Mouse (Mus musculus) layer of hippocampus, postnatal 25 days (tissue): ENCODE measurements around the gene Nipsnap3a. TPM values are rescaled to one million over a fixed set of nuclear protein-coding genes. Genes with fewer than 3 reads are reported as not detected.

Source experiments
- DNase-seq, 2 experiments: peaks; one replicate each; pipeline ENCODE4 v3.0.0; 2022; ENCODE audit warnings: mixed read lengths in 2 of 2, low spot score in 1 of 2; ENCODE audit errors: extremely low spot score in 1 of 2
- total RNA-seq, 2 experiments: library from RNA; stranded (reverse); gene quantifications; 2 replicates each; pipeline ENCODE4 v1.2.3; 2021

Gene Nipsnap3a
- not detected for total RNA-seq

DNA sequence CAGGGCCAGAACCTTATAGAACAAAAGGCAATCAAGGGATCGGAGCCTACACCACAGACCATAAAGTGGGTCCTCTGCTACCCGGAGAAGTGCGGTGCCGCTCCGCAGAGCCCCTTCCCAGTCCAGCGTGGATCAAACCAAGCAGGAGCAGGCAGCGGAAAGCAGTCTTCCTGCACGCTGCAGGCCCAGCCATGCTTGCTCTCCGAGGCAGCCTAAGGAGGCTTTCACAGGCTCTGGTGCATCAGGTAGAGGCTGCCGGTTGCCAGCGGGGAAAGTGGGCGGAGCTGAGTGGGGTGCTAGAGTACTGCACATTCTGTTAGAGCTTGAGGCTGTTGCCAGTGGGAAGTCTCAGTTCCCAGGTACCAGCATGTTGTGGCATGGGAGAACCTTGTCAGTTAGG lies at the start of gene Nipsnap3a:
Nipsnap3a (plus strand) TSS at position 25 of the 400 bp plus-strand sequence.
- DNase-seq: no peak

GRCm38 (mm10) chr4:52946665-52947064 lies 42.4 kb upstream of the Nipsnap3a start:
- DNase-seq: no peak

DNA sequence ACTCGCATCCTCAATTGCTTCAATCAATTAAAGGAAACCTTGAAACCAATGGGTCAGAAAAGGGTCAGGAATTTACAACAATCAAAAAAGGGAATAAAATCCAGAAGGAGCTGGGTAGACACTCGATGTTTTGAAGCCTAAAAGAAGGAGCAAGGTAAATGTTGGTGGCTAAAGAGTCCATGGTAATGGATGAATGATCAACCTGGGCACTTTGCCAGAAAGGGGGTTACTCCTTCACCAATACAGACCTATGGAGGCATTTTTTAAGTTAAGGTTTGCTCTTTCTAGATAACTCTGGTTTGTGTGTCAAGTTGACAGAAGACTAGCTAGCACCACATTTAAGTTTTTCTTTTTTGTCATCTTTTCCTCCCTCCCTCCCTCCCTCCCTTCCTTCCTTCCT lies 40.1 kb upstream of the Nipsnap3a start:
- DNase-seq: no peak

GRCm38 (mm10) chr4:52958693-52959092 lies 30.4 kb upstream of the Nipsnap3a start:
- DNase-seq: peak; percentile 13 to 30

- no peak for DNase-seq
Observed at GRCm38 (mm10) chr4:52964247-52964646, 24.8 kb upstream of the Nipsnap3a start, which contains the start of gene Olfr270. Olfr270 (plus strand) TSS chr4:52964547.

DNA sequence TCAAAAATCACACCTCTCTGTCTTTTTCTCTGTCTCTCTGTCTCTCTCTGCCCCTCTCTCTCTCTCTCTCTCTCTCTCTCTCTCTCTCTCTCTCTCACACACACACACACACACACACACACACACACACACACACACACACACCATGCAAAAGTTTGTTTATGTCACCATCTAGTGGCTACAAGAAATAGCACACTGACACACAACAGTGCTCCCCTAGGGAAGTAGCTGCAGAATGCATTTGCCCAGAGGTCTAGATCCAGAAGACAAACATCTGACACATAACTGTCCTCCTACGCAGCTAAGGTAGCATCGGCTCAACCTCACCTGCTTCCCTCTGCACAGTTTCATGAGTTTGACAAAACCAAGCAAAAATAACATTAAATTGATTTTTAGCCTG lies 3.9 kb upstream of the Nipsnap3a start:
- no peak for DNase-seq

GRCm38 (mm10) chr4:52986266-52986665 lies 2.8 kb upstream of the Nipsnap3a start:
- DNase-seq: no peak

- no peak for DNase-seq
Observed at GRCm38 (mm10) chr4:52999449-52999848, 10.4 kb downstream of the Nipsnap3a start.

GRCm38 (mm10) chr4:53000154-53000553 lies 11.1 kb downstream of the Nipsnap3a start:
- no peak for DNase-seq

DNA sequence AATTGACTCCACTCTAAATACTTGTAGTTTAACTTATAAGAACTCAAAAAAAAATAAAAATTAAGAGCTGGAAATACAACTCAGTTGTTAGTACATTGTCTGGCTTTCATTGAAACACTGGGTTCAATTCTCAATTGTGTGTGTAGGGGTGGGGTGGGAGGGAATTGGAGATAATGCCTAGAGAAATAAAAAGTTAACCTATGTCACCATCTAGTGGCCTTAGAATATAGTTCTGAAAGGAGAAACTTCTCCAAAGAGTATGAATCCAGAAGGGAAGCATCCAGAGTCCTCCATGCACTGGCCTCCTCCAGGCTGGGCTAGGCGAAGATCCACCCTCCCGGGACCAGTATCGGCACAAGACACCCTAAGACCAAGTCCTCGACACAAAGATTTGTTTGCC lies 20.1 kb downstream of the Nipsnap3a start:
- no peak for DNase-seq

DNA sequence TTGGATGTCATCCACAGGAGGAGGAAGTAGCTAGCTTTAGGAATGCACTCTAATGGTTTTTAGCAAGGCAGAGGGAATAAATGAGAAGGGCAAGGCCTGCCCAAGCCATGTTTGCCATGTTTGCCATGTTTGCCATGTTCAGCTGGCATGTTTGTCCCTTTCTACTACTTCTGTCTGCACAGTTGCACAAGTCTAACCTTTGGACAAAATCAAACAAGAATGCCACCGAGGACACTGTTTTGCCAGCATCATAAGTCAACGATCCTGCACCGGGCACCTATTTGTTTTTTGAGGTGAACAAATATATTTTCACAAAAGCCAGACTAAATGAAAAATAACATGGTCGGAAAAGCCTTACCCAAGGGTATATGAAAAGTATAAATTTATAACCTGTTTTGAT lies 20.8 kb downstream of the Nipsnap3a start:
- DNase-seq: no peak

GRCm38 (mm10) chr4:53011732-53012361 lies 22.8 kb downstream of the Nipsnap3a start, which contains the start of gene Nipsnap3b:
Nipsnap3b (plus strand) TSS chr4:53011880.
- peak; percentile 87 to 97 for DNase-seq

DNA sequence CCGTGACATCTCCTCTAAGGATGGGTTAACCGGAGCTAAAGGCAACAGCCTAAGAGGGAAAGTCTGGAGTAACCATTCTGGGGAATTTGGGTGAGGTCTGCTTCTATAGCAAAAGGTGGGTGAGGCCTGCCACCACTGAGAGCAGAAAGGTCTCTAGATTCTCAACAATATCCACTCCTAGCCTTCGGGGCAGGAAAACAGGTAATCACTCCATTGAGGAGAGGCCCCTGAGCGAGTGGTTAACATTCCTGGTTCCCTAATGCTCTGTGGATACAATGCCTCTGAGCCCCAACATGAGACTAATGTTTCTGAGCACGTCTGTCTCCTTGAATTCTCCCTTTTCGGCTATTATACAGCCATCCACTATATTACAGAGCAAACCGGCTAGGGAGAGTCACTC lies 25.3 kb downstream of the Nipsnap3a start:
- DNase-seq: no peak

- DNase-seq: no peak
Observed at GRCm38 (mm10) chr4:53015024-53015423, 26.0 kb downstream of the Nipsnap3a start.

- no peak for DNase-seq
Observed at GRCm38 (mm10) chr4:53018392-53018791, 29.3 kb downstream of the Nipsnap3a start.

DNA sequence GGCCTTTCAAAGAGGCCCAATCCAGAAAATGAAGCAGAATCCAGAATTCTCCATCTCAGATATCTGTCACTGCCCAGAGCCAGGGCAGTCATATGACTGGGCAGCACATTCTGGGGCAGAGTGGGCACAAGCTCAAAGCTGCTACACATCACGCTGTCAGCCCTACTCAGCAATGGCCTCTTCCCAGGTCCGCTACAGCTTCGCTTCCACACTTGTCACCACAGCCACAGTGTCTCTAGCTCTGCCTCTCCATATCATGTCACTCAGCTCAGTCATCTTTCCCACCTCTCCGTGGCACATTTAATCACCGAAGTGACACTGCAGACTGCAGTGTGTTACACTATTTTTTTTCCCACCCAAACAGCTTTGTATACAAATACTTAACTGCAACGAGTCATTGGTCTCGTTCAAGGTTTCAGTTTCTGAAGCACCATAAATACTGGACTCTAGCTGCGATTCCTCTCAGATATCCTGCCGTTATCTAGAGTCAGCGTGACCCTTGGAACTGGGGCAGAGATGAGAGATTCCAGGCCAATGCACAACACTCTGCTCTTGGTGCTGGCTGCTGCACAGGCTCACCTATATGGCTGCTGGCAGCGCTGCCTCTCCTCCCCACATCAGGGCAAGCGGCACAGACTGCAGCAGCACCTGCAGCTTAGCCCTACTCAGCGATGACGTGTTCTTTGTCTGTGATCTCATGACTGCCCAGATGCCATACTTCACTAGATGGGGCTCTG lies 34.3 kb downstream of the Nipsnap3a start:
- no peak for DNase-seq

DNA sequence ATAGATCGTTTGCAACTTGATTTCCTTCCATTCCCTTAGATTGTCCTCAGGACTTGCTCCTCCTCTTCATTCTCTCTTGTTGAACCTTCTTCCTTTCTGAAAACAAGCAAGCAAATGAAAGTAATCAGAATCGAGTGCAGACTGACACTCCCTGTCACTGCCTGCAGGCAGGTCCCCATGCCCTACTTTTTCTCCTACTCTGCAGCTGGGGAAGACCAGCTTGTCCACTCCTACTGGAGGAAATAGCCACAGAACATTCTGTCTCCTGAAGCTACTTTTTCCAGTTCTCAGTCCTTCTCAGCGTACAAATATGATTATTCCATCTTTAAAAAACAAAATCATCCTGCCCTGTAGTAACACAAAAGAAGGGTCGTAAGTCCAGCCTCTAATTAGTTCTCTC lies 35.3 kb downstream of the Nipsnap3a start:
- no peak for DNase-seq

- DNase-seq: no peak
Observed at GRCm38 (mm10) chr4:53027811-53028210, 38.7 kb downstream of the Nipsnap3a start.

DNA sequence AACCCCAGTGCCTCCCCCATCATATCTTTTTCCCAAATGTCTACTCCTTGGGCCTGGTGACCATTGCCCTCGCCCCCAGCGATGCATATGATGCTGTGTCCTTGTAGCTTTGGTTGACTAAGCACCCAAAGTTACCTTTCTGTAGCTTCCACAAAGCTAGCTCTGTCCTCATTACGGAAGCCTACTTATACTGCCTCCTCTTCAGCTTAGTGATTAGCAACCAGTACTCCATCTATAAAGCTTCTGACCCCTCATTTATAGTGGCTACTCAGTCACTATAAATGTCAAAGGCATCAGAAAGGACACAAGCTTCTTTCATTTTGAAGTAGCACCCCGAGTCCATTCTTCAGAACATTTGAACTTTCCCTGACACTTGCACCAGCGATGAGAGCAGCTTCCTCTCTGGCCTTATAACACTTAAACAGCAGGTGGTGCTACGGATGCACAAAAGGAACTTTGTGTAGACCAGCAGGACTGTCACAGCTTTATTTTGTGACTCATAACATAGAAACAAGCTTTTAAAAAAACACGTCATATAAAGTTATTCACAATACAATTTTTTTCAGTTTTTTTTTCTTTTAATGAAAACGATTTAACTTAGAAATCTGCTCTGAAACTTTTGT lies 41.4 kb downstream of the Nipsnap3a start:
- no peak for DNase-seq

- DNase-seq: peak in 1 of 2 experiments; percentile 44
Observed at GRCm38 (mm10) chr4:53043819-53044218, 54.7 kb downstream of the Nipsnap3a start.

DNA sequence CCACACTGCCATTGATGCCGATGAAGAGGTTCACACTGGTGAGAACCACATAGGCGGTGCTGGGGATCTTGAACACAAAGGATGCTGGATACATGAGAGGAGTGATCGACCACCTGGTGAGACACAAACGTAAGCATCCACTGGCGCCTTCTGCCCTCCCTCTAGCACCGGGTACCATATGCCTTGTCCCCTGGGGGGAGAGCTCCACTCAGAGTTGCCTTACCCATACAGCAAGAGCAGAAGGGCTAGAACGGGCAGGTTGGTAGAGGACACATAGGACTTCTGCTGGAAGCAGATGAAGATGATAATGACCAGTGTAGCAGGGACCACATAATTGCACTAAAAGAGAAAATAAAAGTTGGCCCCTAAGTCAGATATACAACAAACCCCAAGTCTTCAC lies 56.7 kb downstream of the Nipsnap3a start:
- DNase-seq: no peak
